Mouse (Mus musculus): ENCODE results near the gene Gm42742. TPM values are rescaled to one million over a fixed set of nuclear protein-coding genes. Genes with fewer than 3 reads are reported as not detected.

Gm42742 gene
- polyA plus RNA-seq, 1 experiment from 2014 or later: 21.9 TPM

- H3K4me3 ChIP-seq (ENCODE audit: low read length): peak overlapping the region; percentile 53
- H3K36me3 ChIP-seq (ENCODE audit: control insufficient read depth, insufficient read depth, low read length): peaks cover 7% of the 10 kb centered on the region
- no peak for ATAC-seq
- H3K4me1 ChIP-seq (ENCODE audit: control insufficient read depth, insufficient read depth, low read length): peaks cover 67% of the 10 kb centered on the region
- WGBS: 41% methylated on average over 5 of the region's 5 CpGs
- H3K27ac ChIP-seq (ENCODE audit: low read length): peak overlapping the region; percentile 68
- H3K27me3 ChIP-seq (replicated peaks; ENCODE audit: control insufficient read depth, insufficient read depth, low read length): no peaks in the 10 kb centered on the region
- H3K9me3 ChIP-seq (ENCODE audit: control insufficient read depth, low read length): no peaks in the 10 kb centered on the region
- H3K9ac ChIP-seq (ENCODE audit: low read depth, low read length): peak overlapping the region; percentile 71
- H3K4me2 ChIP-seq (ENCODE audit: low read depth, low read length): peak overlapping the region; percentile 83
Observed at GRCm38 (mm10) chr7:127021563-127022527, 948 bp upstream of the Gm42742 start.

GRCm38 (mm10) chr7:127020491-127020890 lies 406 bp downstream of the Gm42742 start:
- Histone ChIP-seq H3K27me3 (replicated peaks; ENCODE audit: control insufficient read depth, insufficient read depth, low read length) (no peaks in the 10 kb centered on the region), H3K4me3 (ENCODE audit: low read length) (peak overlapping the region; percentile 53), H3K4me2 (ENCODE audit: low read depth, low read length) (peak overlapping the region; percentile 83), H3K27ac (ENCODE audit: low read length) (peak overlapping the region; percentile 68), H3K9me3 (ENCODE audit: control insufficient read depth, low read length) (no peaks in the 10 kb centered on the region), H3K4me1 (ENCODE audit: control insufficient read depth, insufficient read depth, low read length) (peaks cover 72% of the 10 kb centered on the region), H3K9ac (ENCODE audit: low read depth, low read length) (peak overlapping the region; percentile 71), H3K36me3 (ENCODE audit: control insufficient read depth, insufficient read depth, low read length) (peaks cover 7% of the 10 kb centered on the region)
- WGBS: 31% methylated on average over 5 of the region's 5 CpGs
- no peak for ATAC-seq

- H3K27me3 ChIP-seq (replicated peaks; ENCODE audit: control insufficient read depth, insufficient read depth, low read length): no peaks in the 10 kb centered on the region
- peak overlapping the region; percentile 71 for H3K9ac ChIP-seq (ENCODE audit: low read depth, low read length)
- peaks cover 11% of the 10 kb centered on the region for H3K36me3 ChIP-seq (ENCODE audit: control insufficient read depth, insufficient read depth, low read length)
- 66% methylated on average over 3 of the region's 3 CpGs for WGBS
- ATAC-seq: no peak
- no peaks in the 10 kb centered on the region for H3K9me3 ChIP-seq (ENCODE audit: control insufficient read depth, low read length)
- peaks cover 77% of the 10 kb centered on the region for H3K4me1 ChIP-seq (ENCODE audit: control insufficient read depth, insufficient read depth, low read length)
- peak overlapping the region; percentile 53 for H3K4me3 ChIP-seq (ENCODE audit: low read length)
- H3K27ac ChIP-seq (ENCODE audit: low read length): peak overlapping the region; percentile 68
- peak overlapping the region; percentile 83 for H3K4me2 ChIP-seq (ENCODE audit: low read depth, low read length)
Observed at GRCm38 (mm10) chr7:127020031-127020430, 866 bp downstream of the Gm42742 start.

GRCm38 (mm10) chr7:127019306-127019960 lies 1.5 kb downstream of the Gm42742 start:
- H3K4me1 ChIP-seq (ENCODE audit: control insufficient read depth, insufficient read depth, low read length): peaks cover 80% of the 10 kb centered on the region

GRCm38 (mm10) chr7:127018416-127019305 lies 2.2 kb downstream of the Gm42742 start:
- peak overlapping the region; percentile 65 for H3K27ac ChIP-seq (ENCODE audit: low read length)
- peak overlapping the region; percentile 9; the same call in 1 of the 2 replicates for H3K9ac ChIP-seq (ENCODE audit: low read depth, low read length)
- peaks cover 72% of the 10 kb centered on the region for H3K4me1 ChIP-seq (ENCODE audit: control insufficient read depth, insufficient read depth, low read length)
- 0 out of 2 replicates have a peak overlapping the region, but pooled peaks have one; percentile 83 for H3K4me2 ChIP-seq (ENCODE audit: low read depth, low read length)
- peaks cover 13% of the 10 kb centered on the region for H3K36me3 ChIP-seq (ENCODE audit: control insufficient read depth, insufficient read depth, low read length)
- H3K27me3 ChIP-seq (replicated peaks; ENCODE audit: control insufficient read depth, insufficient read depth, low read length): no peaks in the 10 kb centered on the region
- no peak for ATAC-seq
- WGBS: 66% methylated on average over 15 of the region's 15 CpGs
- H3K4me3 ChIP-seq (ENCODE audit: low read length): no peak overlapping the region
- H3K9me3 ChIP-seq (ENCODE audit: control insufficient read depth, low read length): no peaks in the 10 kb centered on the region

More at GRCm38 (mm10) chr7:127019306-127019960, 1.5 kb downstream of the Gm42742 start:
- Histone ChIP-seq H3K9me3 (ENCODE audit: control insufficient read depth, low read length) (no peaks in the 10 kb centered on the region), H3K27ac (ENCODE audit: low read length) (no peak overlapping the region; the same call in 1 of the 2 replicates), H3K9ac (ENCODE audit: low read depth, low read length) (peak overlapping the region; percentile 71), H3K27me3 (replicated peaks; ENCODE audit: control insufficient read depth, insufficient read depth, low read length) (no peaks in the 10 kb centered on the region), H3K36me3 (ENCODE audit: control insufficient read depth, insufficient read depth, low read length) (peaks cover 13% of the 10 kb centered on the region), H3K4me2 (ENCODE audit: low read depth, low read length) (peak overlapping the region; percentile 83), H3K4me3 (ENCODE audit: low read length) (no peak overlapping the region)
- 80% methylated on average over 14 of the region's 14 CpGs for WGBS
- ATAC-seq: no peak

GRCm38 (mm10) chr7:127017950-127018345 lies 2.9 kb downstream of the Gm42742 start:
- no peaks in the 10 kb centered on the region for H3K27me3 ChIP-seq (replicated peaks; ENCODE audit: control insufficient read depth, insufficient read depth, low read length)
- H3K9ac ChIP-seq (ENCODE audit: low read depth, low read length): 0 out of 2 replicates have a peak overlapping the region, but pooled peaks have one; percentile 42
- no peaks in the 10 kb centered on the region for H3K9me3 ChIP-seq (ENCODE audit: control insufficient read depth, low read length)
- peak overlapping the region; percentile 65 for H3K27ac ChIP-seq (ENCODE audit: low read length)
- WGBS: 38% methylated on average over 6 of the region's 6 CpGs
- peaks cover 65% of the 10 kb centered on the region for H3K4me1 ChIP-seq (ENCODE audit: control insufficient read depth, insufficient read depth, low read length)
- peaks cover 8% of the 10 kb centered on the region; the same call in 1 of the 2 replicates for H3K36me3 ChIP-seq (ENCODE audit: control insufficient read depth, insufficient read depth, low read length)
- no peak for ATAC-seq
- H3K4me3 ChIP-seq (ENCODE audit: low read length): no peak overlapping the region
- H3K4me2 ChIP-seq (ENCODE audit: low read depth, low read length): no peak overlapping the region

- Histone ChIP-seq H3K36me3 (ENCODE audit: control insufficient read depth, insufficient read depth, low read length) (peaks cover 8% of the 10 kb centered on the region; the same call in 1 of the 2 replicates), H3K27ac (ENCODE audit: low read length) (peak within 1 kb of the TSS; percentile 92), H3K4me1 (ENCODE audit: control insufficient read depth, insufficient read depth, low read length) (peaks cover 58% of the 10 kb centered on the region), H3K9me3 (ENCODE audit: control insufficient read depth, low read length) (no peaks in the 10 kb centered on the region), H3K4me2 (ENCODE audit: low read depth, low read length) (peak within 1 kb of the TSS; percentile 55), H3K4me3 (ENCODE audit: low read length) (peak within 1 kb of the TSS; percentile 66), H3K27me3 (replicated peaks; ENCODE audit: control insufficient read depth, insufficient read depth, low read length) (no peaks in the 10 kb centered on the region), H3K9ac (ENCODE audit: low read depth, low read length) (peak within 1 kb of the TSS; percentile 83)
- WGBS: 2% methylated on average over 39 of the region's 39 CpGs
- peak; percentile 82 for ATAC-seq
Observed at GRCm38 (mm10) chr7:127016971-127017949, 3.6 kb downstream of the Gm42742 start, which contains the start of gene Pagr1a. Gene Pagr1a, minus strand, starts transcription at chr7:127017352.

GRCm38 (mm10) chr7:127016486-127016938 lies 4.4 kb downstream of the Gm42742 start:
- peak overlapping the region; percentile 66 for H3K4me3 ChIP-seq (ENCODE audit: low read length)
- H3K4me2 ChIP-seq (ENCODE audit: low read depth, low read length): peak overlapping the region; percentile 55
- no peaks in the 10 kb centered on the region for H3K9me3 ChIP-seq (ENCODE audit: control insufficient read depth, low read length)
- peak overlapping the region; percentile 83 for H3K9ac ChIP-seq (ENCODE audit: low read depth, low read length)
- H3K27ac ChIP-seq (ENCODE audit: low read length): peak overlapping the region; percentile 92
- no peaks in the 10 kb centered on the region for H3K27me3 ChIP-seq (replicated peaks; ENCODE audit: control insufficient read depth, insufficient read depth, low read length)
- peaks cover 8% of the 10 kb centered on the region; the same call in 1 of the 2 replicates for H3K36me3 ChIP-seq (ENCODE audit: control insufficient read depth, insufficient read depth, low read length)
- peaks cover 54% of the 10 kb centered on the region for H3K4me1 ChIP-seq (ENCODE audit: control insufficient read depth, insufficient read depth, low read length)
- ATAC-seq: peak; percentile 57
- under 1% methylated on average over 22 of the region's 22 CpGs for WGBS

Data from intestine, embryonic 16.5 days (tissue).